19 mouse cellular contexts compared by ENCODE assay signal in the genomic region with DNA sequence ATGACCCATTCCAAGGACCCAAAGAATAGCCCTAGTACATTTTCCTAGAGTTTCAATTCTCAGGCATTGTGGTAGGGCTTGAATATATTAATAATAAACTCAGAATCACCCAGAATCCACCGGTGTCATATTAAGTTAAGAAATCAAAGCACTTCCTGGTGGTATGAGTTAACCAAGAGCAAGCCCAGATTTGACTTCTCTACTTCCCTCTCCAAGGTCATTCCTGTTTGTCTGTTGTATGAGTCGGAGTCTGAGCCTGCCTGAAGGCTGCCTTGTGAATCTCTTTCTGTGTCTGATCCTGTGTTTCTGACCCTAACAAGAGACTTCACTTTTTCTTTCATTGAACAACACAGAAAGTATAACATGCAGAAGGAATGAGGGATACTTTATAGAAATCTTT.
A peak's percentile ranks its signal among the peaks of the same experiment; 100 is the strongest.
DNase-seq lines count a peak whose midpoint lies in the region; ATAC-seq and TF ChIP-seq lines count a peak whose summit lies in the region.
"Had no signal": no experiment of that assay in that cellular context is flagged by ENCODE, and none has a peak within 500 bp of the region (broad histone marks: within the 10 kb centered on the region; RNA-seq: fewer than 3 reads in every experiment).

No protein-coding gene starts in this region.

- no peak for TF ChIP-seq POLR2A in kidney, adult 2 months (IDR thresholded peaks at IDR 0.05; ENCODE audit: low read depth, low read length)

- peaks cover 2% of the 10 kb centered on the region; the same call in 1 of the 2 replicates for H3K4me1 ChIP-seq in kidney, adult 2 months (ENCODE audit: control insufficient read depth, insufficient read depth, low read length)
- peaks cover 7% of the 10 kb centered on the region for H3K4me1 ChIP-seq in kidney, embryonic 15.5 days
- H3K4me1 ChIP-seq in intestine, embryonic 14.5 days (replicated peaks; ENCODE audit: control insufficient read depth, insufficient read depth, low read length) = no peaks in the 10 kb centered on the region
- peaks cover 3% of the 10 kb centered on the region; the same call in 1 of the 2 replicates for H3K4me1 ChIP-seq in hindbrain, embryonic 16.5 days (ENCODE audit: control insufficient read depth, insufficient read depth, low read depth, low read length)

- peak; percentile 8 for DNase-seq in kidney, adult 2 months
- peak; percentile 72 for DNase-seq in 3T3-L1 (ENCODE audit: low read depth, low spot score)
- DNase-seq in intestine, embryonic 14.5 days (ENCODE audit: low spot score) = no peak
- DNase-seq in retina, postnatal 1 day = no peak
- DNase-seq: adrenal gland, adult 2 months; adrenal gland, postnatal 25 days; cerebellum, adult 11-12 months; cerebellum, postnatal 10 days; forebrain, postnatal 0 days; gastrocnemius, postnatal 14 days; heart, postnatal 36 days had no signal

- H3K4me2 ChIP-seq in kidney, embryonic 15.5 days = no peak overlapping the region
- H3K4me2 ChIP-seq in intestine, embryonic 14.5 days (ENCODE audit: low read length) = no peak overlapping the region
- H3K4me2 ChIP-seq in hindbrain, embryonic 16.5 days (ENCODE audit: low read length) = no peak overlapping the region
- H3K4me2 ChIP-seq: forebrain, embryonic 13.5 days; heart, embryonic 12.5 days; hindbrain, embryonic 15.5 days had no signal

- no peak overlapping the region for H3K4me3 ChIP-seq in kidney, adult 2 months (ENCODE audit: insufficient read depth, low read depth, low read length)
- no peak overlapping the region for H3K4me3 ChIP-seq in kidney, embryonic 15.5 days (replicated peaks)
- no peak overlapping the region for H3K4me3 ChIP-seq in intestine, embryonic 14.5 days (ENCODE audit: low read depth, low read length)
- H3K4me3 ChIP-seq in hindbrain, embryonic 16.5 days (ENCODE audit: low read length) = no peak overlapping the region
- H3K4me3 ChIP-seq: embryonic facial prominence, embryonic 10.5 days; forebrain, embryonic 13.5 days; heart, embryonic 12.5 days; hindbrain, embryonic 15.5 days had no signal

- H3K36me3 ChIP-seq in kidney, adult 2 months (ENCODE audit: control insufficient read depth, insufficient read depth, low read length) = no peaks in the 10 kb centered on the region
- no peaks in the 10 kb centered on the region for H3K36me3 ChIP-seq in kidney, embryonic 15.5 days
- H3K36me3 ChIP-seq in intestine, embryonic 14.5 days (ENCODE audit: control insufficient read depth, insufficient read depth, low read length) = no peaks in the 10 kb centered on the region
- H3K36me3 ChIP-seq in hindbrain, embryonic 16.5 days (ENCODE audit: control insufficient read depth, insufficient read depth, low read length) = no peaks in the 10 kb centered on the region
- H3K36me3 ChIP-seq: embryonic facial prominence, embryonic 10.5 days; heart, embryonic 12.5 days; hindbrain, embryonic 15.5 days had no signal

- no peak for ATAC-seq in kidney, embryonic 15.5 days (replicated peaks; ENCODE audit: low FRiP score)
- 0 out of 2 replicates have a peak, but pooled peaks have one; percentile 54 for ATAC-seq in intestine, embryonic 14.5 days (replicated peaks; ENCODE audit: low FRiP score, low TSS enrichment, low read depth)
- ATAC-seq in megakaryocyte, adult 5-6 weeks (ENCODE audit: poor library complexity, severe bottlenecking) = peak; percentile 35; the same call in 1 of the 2 replicates
- ATAC-seq in hindbrain, embryonic 16.5 days = no peak
- ATAC-seq: forebrain, embryonic 13.5 days; forebrain, postnatal 0 days had no signal

- 38% methylated on average over 2 of the region's 2 CpGs for WGBS in kidney, adult 2 months
- WGBS in kidney, embryonic 15.5 days = 84% methylated on average over 2 of the region's 2 CpGs
- 63% methylated on average over 2 of the region's 2 CpGs for WGBS in intestine, embryonic 14.5 days
- WGBS in hindbrain, embryonic 16.5 days = 82% methylated on average over 2 of the region's 2 CpGs

- no peaks in the 10 kb centered on the region for H3K27me3 ChIP-seq in kidney, adult 2 months (replicated peaks; ENCODE audit: control insufficient read depth, insufficient read depth, low read length)
- H3K27me3 ChIP-seq in kidney, embryonic 15.5 days = no peaks in the 10 kb centered on the region
- no peaks in the 10 kb centered on the region for H3K27me3 ChIP-seq in intestine, embryonic 14.5 days (replicated peaks; ENCODE audit: control insufficient read depth, insufficient read depth, low read length)
- H3K27me3 ChIP-seq in hindbrain, embryonic 16.5 days (replicated peaks; ENCODE audit: control insufficient read depth, insufficient read depth, low read length) = no peaks in the 10 kb centered on the region
- H3K27me3 ChIP-seq: CH12.LX; forebrain, embryonic 13.5 days; heart, embryonic 12.5 days; hindbrain, embryonic 15.5 days had no signal

- no peak for TF ChIP-seq CTCF in kidney, adult 2 months (conservative IDR thresholded peaks at IDR 0.05; ENCODE audit: insufficient read depth, insufficient read length, low read depth, low read length)

- no peaks in the 10 kb centered on the region for H3K9me3 ChIP-seq in kidney, embryonic 15.5 days (replicated peaks)
- no peaks in the 10 kb centered on the region for H3K9me3 ChIP-seq in intestine, embryonic 14.5 days (ENCODE audit: control insufficient read depth, low read length)
- H3K9me3 ChIP-seq in hindbrain, embryonic 16.5 days (ENCODE audit: control insufficient read depth, low read length) = no peaks in the 10 kb centered on the region
- H3K9me3 ChIP-seq: embryonic facial prominence, embryonic 10.5 days; forebrain, embryonic 13.5 days; heart, embryonic 12.5 days; hindbrain, embryonic 15.5 days had no signal

- H3K9ac ChIP-seq in kidney, embryonic 15.5 days = no peak overlapping the region
- no peak overlapping the region for H3K9ac ChIP-seq in intestine, embryonic 14.5 days (ENCODE audit: low read length)
- no peak overlapping the region for H3K9ac ChIP-seq in hindbrain, embryonic 16.5 days (ENCODE audit: low read depth, low read length)
- H3K9ac ChIP-seq: forebrain, embryonic 13.5 days; forebrain, postnatal 0 days; heart, embryonic 12.5 days; hindbrain, embryonic 15.5 days had no signal

- no peak overlapping the region; the same call in 1 of the 2 replicates for H3K27ac ChIP-seq in kidney, adult 2 months (ENCODE audit: insufficient read depth, low read depth, low read length)
- H3K27ac ChIP-seq in kidney, embryonic 15.5 days = no peak overlapping the region
- peak overlapping the region; percentile 48 for H3K27ac ChIP-seq in intestine, embryonic 14.5 days (ENCODE audit: low read depth)
- H3K27ac ChIP-seq in hindbrain, embryonic 16.5 days (ENCODE audit: low read depth, low read length) = no peak overlapping the region
- H3K27ac ChIP-seq: embryonic facial prominence, embryonic 10.5 days; forebrain, embryonic 13.5 days; hindbrain, embryonic 15.5 days had no signal

Comparison
In these comparisons a context has a peak if more than half of its experiments do, and no peak if none do; other contexts are left out.
1. DNase-seq: peak in kidney, adult 2 months (single experiment) and 3T3-L1 (single experiment); none in intestine, embryonic 14.5 days (single experiment) and retina, postnatal 1 day (single experiment).
2. ATAC-seq: peak in intestine, embryonic 14.5 days (single experiment) and megakaryocyte, adult 5-6 weeks (single experiment); none in kidney, embryonic 15.5 days (single experiment) and hindbrain, embryonic 16.5 days (single experiment).